In genomic region chr17:64923762-64924161, GRCm38 (mm10) we compare ENCODE assay signal across 29 mouse cellular contexts.
A peak's percentile ranks its signal among the peaks of the same experiment; 100 is the strongest.
DNase-seq lines count a peak whose midpoint lies in the region; ATAC-seq and TF ChIP-seq lines count a peak whose summit lies in the region.
"Had no signal": no experiment of that assay in that cellular context is flagged by ENCODE, and none has a peak within 500 bp of the region (broad histone marks: within the 10 kb centered on the region; RNA-seq: fewer than 3 reads in every experiment).

No protein-coding gene starts in this region.

- DNase-seq in forebrain, embryonic 14.5 days (ENCODE audit: low spot score) = peak; percentile 57
- no peak for DNase-seq in forebrain, embryonic 10.5 days (ENCODE audit: extremely low spot score, low spot score)
- DNase-seq in heart, adult 11 months = peak; percentile 78
- no peak for DNase-seq in heart, adult 2 months
- DNase-seq: adrenal gland, postnatal 10 days; adrenal gland, postnatal 36 days; B cell, adult 2 months; cerebellum, adult 11 months; cerebellum, adult 2 months; cerebellum, adult 9-11 months; cerebellum, postnatal 25 days; gastrocnemius, postnatal 10 days; gastrocnemius, postnatal 36 days; heart, postnatal 10 days; heart, postnatal 36 days; kidney, adult 11 months had no signal

- no peaks in the 10 kb centered on the region for H3K9me3 ChIP-seq in forebrain, embryonic 14.5 days (replicated peaks; ENCODE audit: control insufficient read depth, low read length)
- H3K9me3 ChIP-seq in forebrain, embryonic 10.5 days = no peaks in the 10 kb centered on the region
- no peaks in the 10 kb centered on the region for H3K9me3 ChIP-seq in neural tube, embryonic 14.5 days (ENCODE audit: control insufficient read depth, low read length)
- no peaks in the 10 kb centered on the region for H3K9me3 ChIP-seq in neural tube, embryonic 15.5 days (replicated peaks)
- H3K9me3 ChIP-seq: embryonic facial prominence, embryonic 12.5 days; embryonic facial prominence, embryonic 15.5 days; heart, embryonic 12.5 days; heart, embryonic 15.5 days; hindbrain, embryonic 10.5 days; hindbrain, embryonic 13.5 days; intestine, embryonic 15.5 days had no signal

- H3K4me3 ChIP-seq in forebrain, embryonic 14.5 days (ENCODE audit: low read depth, low read length) = no peak overlapping the region
- H3K4me3 ChIP-seq in forebrain, embryonic 10.5 days = no peak overlapping the region
- H3K4me3 ChIP-seq in heart, adult 2 months = no peak overlapping the region
- no peak overlapping the region for H3K4me3 ChIP-seq in neural tube, embryonic 14.5 days (ENCODE audit: low read depth, low read length)
- no peak overlapping the region for H3K4me3 ChIP-seq in neural tube, embryonic 15.5 days (replicated peaks)
- H3K4me3 ChIP-seq: embryonic facial prominence, embryonic 12.5 days; embryonic facial prominence, embryonic 15.5 days; heart, embryonic 12.5 days; heart, embryonic 15.5 days; hindbrain, embryonic 10.5 days; hindbrain, embryonic 13.5 days; intestine, embryonic 15.5 days had no signal

- no peaks in the 10 kb centered on the region for H3K36me3 ChIP-seq in forebrain, embryonic 14.5 days (ENCODE audit: control insufficient read depth, insufficient read depth, low read length)
- H3K36me3 ChIP-seq in forebrain, embryonic 10.5 days (replicated peaks) = no peaks in the 10 kb centered on the region
- H3K36me3 ChIP-seq in heart, adult 2 months (ENCODE audit: control insufficient read depth, insufficient read depth, low read length) = no peaks in the 10 kb centered on the region
- no peaks in the 10 kb centered on the region for H3K36me3 ChIP-seq in neural tube, embryonic 14.5 days (ENCODE audit: control insufficient read depth, insufficient read depth, low read length)
- no peaks in the 10 kb centered on the region for H3K36me3 ChIP-seq in neural tube, embryonic 15.5 days
- H3K36me3 ChIP-seq: embryonic facial prominence, embryonic 12.5 days; embryonic facial prominence, embryonic 15.5 days; G1E; heart, embryonic 12.5 days; heart, embryonic 15.5 days; hindbrain, embryonic 10.5 days; hindbrain, embryonic 13.5 days; intestine, embryonic 15.5 days had no signal

- H3K9ac ChIP-seq in forebrain, embryonic 14.5 days (ENCODE audit: low read length) = no peak overlapping the region
- no peak overlapping the region for H3K9ac ChIP-seq in heart, adult 2 months (ENCODE audit: low read depth, low read length)
- H3K9ac ChIP-seq in neural tube, embryonic 14.5 days (replicated peaks; ENCODE audit: low read depth, low read length) = no peak overlapping the region
- no peak overlapping the region for H3K9ac ChIP-seq in neural tube, embryonic 15.5 days (replicated peaks)
- H3K9ac ChIP-seq: embryonic facial prominence, embryonic 12.5 days; embryonic facial prominence, embryonic 15.5 days; heart, embryonic 12.5 days; heart, embryonic 15.5 days; hindbrain, embryonic 13.5 days; intestine, embryonic 15.5 days had no signal

- H3K27ac ChIP-seq in forebrain, embryonic 14.5 days (ENCODE audit: low read depth, low read length) = no peak overlapping the region
- no peak overlapping the region for H3K27ac ChIP-seq in forebrain, embryonic 10.5 days
- H3K27ac ChIP-seq in heart, adult 2 months = no peak overlapping the region
- no peak overlapping the region for H3K27ac ChIP-seq in neural tube, embryonic 14.5 days (ENCODE audit: low read depth, low read length)
- no peak overlapping the region for H3K27ac ChIP-seq in neural tube, embryonic 15.5 days (replicated peaks)
- H3K27ac ChIP-seq: embryonic facial prominence, embryonic 12.5 days; embryonic facial prominence, embryonic 15.5 days; heart, embryonic 15.5 days; hindbrain, embryonic 10.5 days; hindbrain, embryonic 13.5 days; intestine, embryonic 15.5 days had no signal

- WGBS in forebrain, embryonic 14.5 days = 67% methylated on average over 5 of the region's 5 CpGs
- 97% methylated on average over 5 of the region's 5 CpGs for WGBS in forebrain, embryonic 10.5 days
- 79% methylated on average over 5 of the region's 5 CpGs for WGBS in heart, adult 2 months
- 66% methylated on average over 5 of the region's 5 CpGs for WGBS in neural tube, embryonic 14.5 days
- WGBS in neural tube, embryonic 15.5 days = 73% methylated on average over 5 of the region's 5 CpGs

- H3K27me3 ChIP-seq in forebrain, embryonic 14.5 days (replicated peaks; ENCODE audit: control insufficient read depth, insufficient read depth, low read length) = no peaks in the 10 kb centered on the region
- H3K27me3 ChIP-seq in forebrain, embryonic 10.5 days (ENCODE audit: poor library complexity, severe bottlenecking) = no peaks in the 10 kb centered on the region
- no peaks in the 10 kb centered on the region for H3K27me3 ChIP-seq in heart, adult 2 months (ENCODE audit: control insufficient read depth, insufficient read depth, low read length)
- H3K27me3 ChIP-seq in neural tube, embryonic 14.5 days (ENCODE audit: control insufficient read depth, insufficient read depth, low read length) = no peaks in the 10 kb centered on the region
- H3K27me3 ChIP-seq in neural tube, embryonic 15.5 days (replicated peaks) = no peaks in the 10 kb centered on the region
- H3K27me3 ChIP-seq: CH12.LX; embryonic facial prominence, embryonic 12.5 days; embryonic facial prominence, embryonic 15.5 days; heart, embryonic 12.5 days; heart, embryonic 15.5 days; hindbrain, embryonic 13.5 days; intestine, embryonic 15.5 days had no signal

- no peak for TF ChIP-seq EP300 in heart, adult 2 months (IDR thresholded peaks at IDR 0.05; ENCODE audit: insufficient read depth, low read depth, low read length)

- H3K79me2 ChIP-seq in heart, adult 2 months (replicated peaks; ENCODE audit: control insufficient read depth, insufficient read depth, low read length) = no peaks in the 10 kb centered on the region

- no peak overlapping the region for H3K4me2 ChIP-seq in forebrain, embryonic 14.5 days (ENCODE audit: low read length)
- no peak overlapping the region for H3K4me2 ChIP-seq in neural tube, embryonic 14.5 days (ENCODE audit: low read depth, low read length)
- no peak overlapping the region for H3K4me2 ChIP-seq in neural tube, embryonic 15.5 days
- H3K4me2 ChIP-seq: embryonic facial prominence, embryonic 12.5 days; embryonic facial prominence, embryonic 15.5 days; heart, embryonic 12.5 days; heart, embryonic 15.5 days; hindbrain, embryonic 13.5 days; intestine, embryonic 15.5 days had no signal

- ATAC-seq in forebrain, embryonic 14.5 days = peak; percentile 16; the same call in 1 of the 2 replicates
- ATAC-seq in neural tube, embryonic 14.5 days (ENCODE audit: low read depth) = peak; percentile 17; the same call in 1 of the 2 replicates
- no peak; the same call in 1 of the 2 replicates for ATAC-seq in neural tube, embryonic 15.5 days (ENCODE audit: low FRiP score)
- ATAC-seq: hindbrain, embryonic 16.5 days; intestine, embryonic 15.5 days; Patski had no signal

- peaks cover 24% of the 10 kb centered on the region for H3K4me1 ChIP-seq in forebrain, embryonic 14.5 days (ENCODE audit: control insufficient read depth, insufficient read depth, low read length)
- H3K4me1 ChIP-seq in forebrain, embryonic 10.5 days = no peaks in the 10 kb centered on the region
- H3K4me1 ChIP-seq in heart, adult 2 months (ENCODE audit: control insufficient read depth, insufficient read depth, low read length) = no peaks in the 10 kb centered on the region
- no peaks in the 10 kb centered on the region for H3K4me1 ChIP-seq in neural tube, embryonic 14.5 days (ENCODE audit: control insufficient read depth, insufficient read depth, low read length)
- peaks cover 6% of the 10 kb centered on the region; the same call in 1 of the 2 replicates for H3K4me1 ChIP-seq in neural tube, embryonic 15.5 days
- H3K4me1 ChIP-seq: embryonic facial prominence, embryonic 12.5 days; embryonic facial prominence, embryonic 15.5 days; hindbrain, embryonic 10.5 days; hindbrain, embryonic 13.5 days; intestine, embryonic 15.5 days had no signal

- TF ChIP-seq CTCF in heart, adult 2 months (IDR thresholded peaks at IDR 0.05) = no peak

- no peak for TF ChIP-seq POLR2A in heart, adult 2 months (IDR thresholded peaks at IDR 0.05; ENCODE audit: insufficient read depth, low read depth, low read length)

- intact Hi-C loops in heart, adult 2 months (cut with DNase I) = no loop called here

Comparison
In these comparisons a context has a peak if more than half of its experiments do, and no peak if none do; other contexts are left out.
1. DNase-seq: peak in forebrain, embryonic 14.5 days (single experiment) and heart, adult 11 months (single experiment); none in forebrain, embryonic 10.5 days (single experiment) and heart, adult 2 months (0 of 2).